Mouse (Mus musculus) liver, embryonic 14.5 days (tissue): ENCODE data around the gene Mau2. TPM values are rescaled to one million over a fixed set of nuclear protein-coding genes. Genes with fewer than 3 reads are reported as not detected.
A peak's percentile ranks its signal among the peaks of the same experiment; 100 is the strongest.

Experiments
- ATAC-seq: fragments of 200-750 bp; cut with Nextera tagmentation; 2 replicates; pipeline ENCODE4 v1.8.0; 2017; ENCODE audit warnings: moderate number of reproducible peaks, mild to moderate bottlenecking, moderate library complexity; ENCODE audit not compliant: insufficient read depth
- DNase-seq, 3 experiments: peaks; one replicate each; pipeline ENCODE4 v3.0.0-alpha.2; 2012 to 2013; ENCODE audit warnings: low read depth in 3 of 3, low spot score in 3 of 3
- H3K27ac ChIP-seq: fragments of 300-500 bp; sonication (generic); 2 replicates; pipeline ENCODE4 v1.5.1; 2014; ENCODE audit warnings: moderate library complexity, mild to moderate bottlenecking, control low read depth, inconsistent platforms
- H3K27me3 ChIP-seq: fragments of 300-500 bp; sonication (generic); 2 replicates; pipeline ENCODE4 v1.6.1; 2014; ENCODE audit warnings: mild to moderate bottlenecking, low read length, moderate library complexity; ENCODE audit not compliant: control insufficient read depth, insufficient read depth
- H3K36me3 ChIP-seq: fragments of 300-500 bp; sonication (generic); replicated peaks from 2 replicates; pipeline ENCODE4 v1.6.1; 2014; ENCODE audit warnings: low read depth; ENCODE audit not compliant: control insufficient read depth, insufficient read depth
- H3K4me1 ChIP-seq, 2 experiments: fragments of 200-500 bp in 1 of 2; fragments of 300-500 bp in 1 of 2; sonication (generic) in 1 of 2; replicated peaks; 2 replicates each; pipeline ENCODE4 v1.6.1; 2012 to 2014; ENCODE audit warnings: antibody characterized with exemption in 1 of 2, inconsistent platforms in 1 of 2, low read length in 1 of 2; ENCODE audit not compliant: control insufficient read depth in 2 of 2, insufficient read depth in 2 of 2
- H3K4me2 ChIP-seq: fragments of 300-500 bp; sonication (generic); 2 replicates; pipeline ENCODE4 v1.6.1; 2014; ENCODE audit warnings: low read depth, mild to moderate bottlenecking, control low read depth, moderate library complexity
- H3K4me3 ChIP-seq, 2 experiments: fragments of 200-500 bp in 1 of 2; fragments of 300-500 bp in 1 of 2; sonication (generic) in 1 of 2; 2 replicates each; pipeline ENCODE4 v1.5.1; 2012 to 2014; ENCODE audit warnings: low read depth in 2 of 2, low read length in 2 of 2, mild to moderate bottlenecking in 2 of 2, control low read depth in 1 of 2, inconsistent platforms in 1 of 2, moderate library complexity in 1 of 2; ENCODE audit not compliant: insufficient read depth in 1 of 2
- H3K9ac ChIP-seq: fragments of 300-500 bp; sonication (generic); replicated peaks from 2 replicates; pipeline ENCODE4 v1.6.1; 2014; ENCODE audit warnings: mild to moderate bottlenecking, control low read depth, moderate library complexity
- H3K9me3 ChIP-seq: fragments of 300-500 bp; sonication (generic); 2 replicates; pipeline ENCODE4 v1.6.1; 2016; ENCODE audit warnings: low read length, mixed read lengths; ENCODE audit not compliant: control insufficient read depth
- CTCF ChIP-seq: IDR thresholded peaks from 2 replicates; pipeline ENCODE4 v1.5.1; 2016; ENCODE audit warnings: antibody characterized with exemption, low read depth, control low read depth
- EP300 ChIP-seq: IDR thresholded peaks from 2 replicates; pipeline ENCODE4 v1.6.1; 2016; ENCODE audit warnings: antibody characterized with exemption, low read depth
- WGBS: fragments of 180-500 bp; shearing (Covaris S2); extraction: QIAGEN DNeasy Blood & Tissue Kit; methylation state at CpG from one replicate; pipeline ENCODE4 v1.1.7; 2014; ENCODE audit not compliant: insufficient replicate concordance; 5-methylcytosine and 5-hydroxymethylcytosine counted together
- polyA plus RNA-seq, 2 experiments: library from polyadenylated mRNA; depleted of rRNA in 1 of 2; stranded (reverse) in 1 of 2; unstranded in 1 of 2; fragments of >200 nt; fragmentation: Nextera tagmentation in 1 of 2; extraction: Ambion mirVana in 1 of 2; gene quantifications; 2 replicates each; pipeline versions ENCODE4 v1.2.1 to v1.2.3; 2012 to 2014

The Mau2 gene
- polyA plus RNA-seq, 2 experiments, result 15.6 to 19.2 TPM

DNA sequence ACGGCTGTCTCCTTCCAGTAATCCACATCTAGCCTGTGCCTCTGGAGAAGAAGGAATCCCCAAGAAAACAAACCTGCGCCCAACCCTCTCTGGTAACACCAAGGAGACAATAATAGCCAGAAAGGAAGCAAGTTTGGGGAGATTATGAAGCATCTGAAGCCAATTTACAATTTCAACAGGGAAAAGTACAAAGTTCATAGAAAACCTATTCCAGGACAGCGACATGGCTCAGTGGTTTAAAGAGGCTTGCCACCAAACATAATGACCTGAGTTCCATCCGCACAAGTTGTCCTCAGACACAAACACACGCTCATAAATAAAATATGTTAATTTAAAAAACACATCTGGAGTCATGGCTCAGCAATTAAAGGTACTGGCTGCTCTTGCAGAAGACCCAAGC, 67.7 kb downstream of the Mau2 start:
- Histone ChIP-seq H3K4me2 (peak overlapping the region; percentile 81), H3K36me3 (no peaks in the 10 kb centered on the region), H3K9me3 (no peaks in the 10 kb centered on the region), H3K4me1 (peaks cover 26 to 34% of the 10 kb centered on the region in 2 experiments), H3K27me3 (no peaks in the 10 kb centered on the region), H3K9ac (peak overlapping the region; percentile 68), H3K4me3 (peak overlapping the region; percentile 59 to 79), H3K27ac (peak overlapping the region; percentile 91)
- WGBS, result 41% methylated on average over 5 of the region's 5 CpGs
- TF ChIP-seq CTCF (no peak), EP300 (no peak)
- DNase-seq (no peak), ATAC-seq (no peak)

DNA sequence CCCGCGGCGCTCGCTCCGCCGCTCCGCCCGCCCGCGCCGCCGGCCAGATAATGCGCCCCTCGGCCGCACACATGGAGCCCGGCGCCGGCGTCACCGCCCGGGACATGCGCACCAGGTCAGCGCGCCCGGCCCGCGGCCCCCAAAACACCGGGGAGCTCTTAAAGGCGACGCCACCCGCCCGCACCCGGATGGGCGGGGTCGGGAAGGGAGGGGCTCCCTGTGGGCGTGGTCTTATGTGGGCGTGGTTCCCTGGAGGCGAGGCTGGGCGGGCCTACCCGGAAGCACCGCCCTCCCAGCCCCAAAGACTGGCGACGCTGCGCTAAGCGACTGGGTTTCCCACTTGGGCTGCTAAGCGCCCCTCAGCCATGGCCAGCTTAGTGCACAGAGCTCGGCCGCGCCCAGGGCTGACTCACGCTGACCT, 68.3 kb downstream of the Mau2 start:
- H3K4me1 ChIP-seq, result peaks cover 29 to 38% of the 10 kb centered on the region in 2 experiments
- H3K27me3 ChIP-seq, result no peaks in the 10 kb centered on the region
- under 1% methylated on average over 48 of the region's 50 CpGs for WGBS
- DNase-seq (peak; percentile 87 to 94 (median 89)), ATAC-seq (peak; percentile 97)
- H3K9ac ChIP-seq, result peak overlapping the region; percentile 95
- H3K4me3 ChIP-seq, result peak overlapping the region; percentile 66 to 79
- peak overlapping the region; percentile 81 for H3K4me2 ChIP-seq
- no peaks in the 10 kb centered on the region for H3K9me3 ChIP-seq
- TF ChIP-seq EP300, result no peak
- TF ChIP-seq CTCF, result no peak
- H3K27ac ChIP-seq, result peak overlapping the region; percentile 91
- no peaks in the 10 kb centered on the region for H3K36me3 ChIP-seq

GRCm38 (mm10) chr8:69973442-69974161, 68.9 kb downstream of the Mau2 start:
- ATAC-seq, result peak; percentile 4; the same call in 1 of the 2 replicates
- TF ChIP-seq EP300 (no peak), CTCF (no peak)
- no peaks in the 10 kb centered on the region for H3K9me3 ChIP-seq
- no peak for DNase-seq
- peak overlapping the region; percentile 66 to 79 for H3K4me3 ChIP-seq
- H3K4me1 ChIP-seq, result peaks cover 27 to 38% of the 10 kb centered on the region in 2 experiments
- H3K27me3 ChIP-seq, result no peaks in the 10 kb centered on the region
- WGBS, result under 1% methylated on average over 64 of the region's 68 CpGs
- H3K9ac ChIP-seq, result peak overlapping the region; percentile 95
- peak overlapping the region; percentile 56 for H3K27ac ChIP-seq
- peak overlapping the region; percentile 81 for H3K4me2 ChIP-seq
- no peaks in the 10 kb centered on the region for H3K36me3 ChIP-seq

- no peak for ATAC-seq
- no peaks in the 10 kb centered on the region for H3K36me3 ChIP-seq
- H3K4me2 ChIP-seq, result peak overlapping the region; percentile 81
- H3K4me1 ChIP-seq, result peaks cover 25 to 36% of the 10 kb centered on the region in 2 experiments
- H3K9me3 ChIP-seq, result no peaks in the 10 kb centered on the region
- H3K27ac ChIP-seq, result no peak overlapping the region; the same call in 1 of the 2 replicates
- no peak for DNase-seq
- H3K9ac ChIP-seq, result peak overlapping the region; percentile 95
- no peaks in the 10 kb centered on the region for H3K27me3 ChIP-seq
- peak overlapping the region; percentile 66 to 79 for H3K4me3 ChIP-seq
- TF ChIP-seq EP300 (no peak), CTCF (no peak)
- WGBS, result 18% methylated on average over 7 of the region's 7 CpGs
Measured at GRCm38 (mm10) chr8:69973063-69973441, 69.5 kb downstream of the Mau2 start.

GRCm38 (mm10) chr8:69970880-69971279, 71.7 kb downstream of the Mau2 start:
- Histone ChIP-seq H3K4me1 (peaks cover 31 to 44% of the 10 kb centered on the region in 2 experiments), H3K9ac (no peak overlapping the region), H3K9me3 (no peaks in the 10 kb centered on the region), H3K4me2 (no peak overlapping the region), H3K4me3 (no peak overlapping the region), H3K36me3 (peaks cover 1% of the 10 kb centered on the region; the same call in 1 of the 2 replicates), H3K27ac (no peak overlapping the region), H3K27me3 (no peaks in the 10 kb centered on the region)
- TF ChIP-seq CTCF, result no peak
- ATAC-seq (no peak), DNase-seq (no peak)
- 72% methylated on average over 2 of the region's 2 CpGs for WGBS
